Mouse (Mus musculus): ENCODE measurements around the gene Panx1. TPM values are rescaled to one million over a fixed set of nuclear protein-coding genes. Genes with fewer than 3 reads are reported as not detected.
A peak's percentile ranks its signal among the peaks of the same experiment; 100 is the strongest.

Panx1 gene
- polyA plus RNA-seq, 1 experiment from 2014 or later = 20.0 TPM

GRCm38 (mm10) chr9:15018756-15019131, 26.5 kb downstream of the Panx1 start:
- H3K27me3 ChIP-seq (replicated peaks; ENCODE audit: insufficient read depth, low read length) = no peaks in the 10 kb centered on the region
- no peak overlapping the region for H3K9ac ChIP-seq (replicated peaks; ENCODE audit: low read depth)
- H3K4me2 ChIP-seq (replicated peaks; ENCODE audit: low read depth, low read length) = no peak overlapping the region
- H3K27ac ChIP-seq (ENCODE audit: low read length) = no peak overlapping the region
- 69% methylated on average over 5 of the region's 5 CpGs for WGBS
- H3K4me3 ChIP-seq (ENCODE audit: low read depth, low read length) = no peak overlapping the region
- no peak for TF ChIP-seq CTCF (IDR thresholded peaks at IDR 0.05)
- no peak for TF ChIP-seq EP300 (IDR thresholded peaks at IDR 0.05)
- no peaks in the 10 kb centered on the region for H3K36me3 ChIP-seq (ENCODE audit: insufficient read depth, low read length)
- ATAC-seq = peak; percentile 23; the same call in 1 of the 2 replicates
- H3K9me3 ChIP-seq (ENCODE audit: low read length) = no peaks in the 10 kb centered on the region
- H3K4me1 ChIP-seq (ENCODE audit: insufficient read depth, low read depth, low read length) = no peaks in the 10 kb centered on the region
- no peak for DNase-seq (ENCODE audit: low spot score)

- Histone ChIP-seq H3K27me3 (replicated peaks; ENCODE audit: insufficient read depth, low read length) (no peaks in the 10 kb centered on the region), H3K4me1 (ENCODE audit: insufficient read depth, low read depth, low read length) (no peaks in the 10 kb centered on the region), H3K4me2 (replicated peaks; ENCODE audit: low read depth, low read length) (no peak overlapping the region), H3K27ac (ENCODE audit: low read length) (no peak overlapping the region), H3K9ac (replicated peaks; ENCODE audit: low read depth) (no peak overlapping the region), H3K4me3 (ENCODE audit: low read depth, low read length) (no peak overlapping the region), H3K36me3 (ENCODE audit: insufficient read depth, low read length) (no peaks in the 10 kb centered on the region), H3K9me3 (ENCODE audit: low read length) (no peaks in the 10 kb centered on the region)
- no peak for DNase-seq (ENCODE audit: low spot score)
- 79% methylated on average over 18 of the region's 18 CpGs for WGBS
- TF ChIP-seq EP300 (IDR thresholded peaks at IDR 0.05) (no peak), CTCF (IDR thresholded peaks at IDR 0.05) (no peak)
- ATAC-seq = no peak
Observed at GRCm38 (mm10) chr9:15017791-15018755, 27.2 kb downstream of the Panx1 start.

DNA sequence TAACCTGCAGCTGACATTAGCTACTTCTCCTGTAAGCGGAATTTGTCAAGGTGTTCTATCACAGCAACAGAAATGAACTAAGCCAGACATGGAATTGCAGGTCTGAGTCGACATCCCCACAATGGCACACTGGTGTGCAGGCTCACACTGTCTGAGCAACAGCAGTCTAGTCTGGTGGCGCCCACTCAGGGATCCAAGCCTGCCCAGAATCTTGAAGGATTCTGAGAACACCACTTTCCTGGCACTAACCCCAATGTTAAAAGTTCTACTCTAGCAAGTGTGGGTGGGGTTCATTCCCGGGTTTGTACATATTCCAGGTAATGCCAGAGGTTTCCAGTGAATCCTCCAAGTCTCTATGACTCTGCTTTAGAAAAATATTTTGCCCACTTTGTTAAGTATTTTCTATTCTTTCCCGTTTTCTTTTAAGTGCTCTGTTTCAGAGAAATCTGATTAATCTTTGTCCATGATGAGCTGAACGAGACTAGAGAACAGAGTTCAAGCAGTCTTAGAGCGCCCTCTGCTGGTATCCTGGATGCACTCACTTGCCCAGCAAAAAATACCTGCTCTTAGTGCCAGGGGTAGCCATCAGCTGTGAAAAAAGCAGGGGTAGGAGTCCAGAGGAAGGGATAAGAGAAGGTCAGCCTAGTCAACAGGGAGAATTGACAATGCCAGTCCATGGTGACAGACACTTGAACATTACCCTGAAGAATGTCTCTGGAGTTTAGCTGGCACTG, 29.9 kb downstream of the Panx1 start:
- TF ChIP-seq CTCF (IDR thresholded peaks at IDR 0.05) (peak; percentile 93), EP300 (IDR thresholded peaks at IDR 0.05) (no peak)
- peak; percentile 62 for ATAC-seq
- H3K9ac ChIP-seq (replicated peaks; ENCODE audit: low read depth) = no peak overlapping the region
- H3K36me3 ChIP-seq (ENCODE audit: insufficient read depth, low read length) = no peaks in the 10 kb centered on the region
- no peak overlapping the region for H3K4me2 ChIP-seq (replicated peaks; ENCODE audit: low read depth, low read length)
- no peak overlapping the region for H3K4me3 ChIP-seq (ENCODE audit: low read depth, low read length)
- no peak overlapping the region for H3K27ac ChIP-seq (ENCODE audit: low read length)
- H3K27me3 ChIP-seq (replicated peaks; ENCODE audit: insufficient read depth, low read length) = no peaks in the 10 kb centered on the region
- no peaks in the 10 kb centered on the region for H3K9me3 ChIP-seq (ENCODE audit: low read length)
- peak; percentile 85 for DNase-seq (ENCODE audit: low spot score)
- 48% methylated on average over 7 of the region's 7 CpGs for WGBS
- no peaks in the 10 kb centered on the region for H3K4me1 ChIP-seq (ENCODE audit: insufficient read depth, low read depth, low read length)

- Histone ChIP-seq H3K4me3 (ENCODE audit: low read depth, low read length) (no peak overlapping the region), H3K27ac (ENCODE audit: low read length) (no peak overlapping the region), H3K4me2 (replicated peaks; ENCODE audit: low read depth, low read length) (no peak overlapping the region), H3K9me3 (ENCODE audit: low read length) (no peaks in the 10 kb centered on the region), H3K36me3 (ENCODE audit: insufficient read depth, low read length) (peaks cover 7% of the 10 kb centered on the region; the same call in 1 of the 2 replicates), H3K9ac (replicated peaks; ENCODE audit: low read depth) (no peak overlapping the region), H3K4me1 (ENCODE audit: insufficient read depth, low read depth, low read length) (no peaks in the 10 kb centered on the region), H3K27me3 (replicated peaks; ENCODE audit: insufficient read depth, low read length) (no peaks in the 10 kb centered on the region)
- 84% methylated on average over 14 of the region's 14 CpGs for whole genome bisulfite sequencing
- no peak for DNase-seq (ENCODE audit: low spot score)
- no peak for TF ChIP-seq EP300 (IDR thresholded peaks at IDR 0.05)
- ATAC-seq = no peak
Observed at GRCm38 (mm10) chr9:15007566-15007965, 37.7 kb downstream of the Panx1 start.

- H3K4me2 ChIP-seq (replicated peaks; ENCODE audit: low read depth, low read length) = no peak overlapping the region
- no peaks in the 10 kb centered on the region for H3K9me3 ChIP-seq (ENCODE audit: low read length)
- WGBS = 73% methylated on average over 9 of the region's 9 CpGs
- no peak overlapping the region for H3K4me3 ChIP-seq (ENCODE audit: low read depth, low read length)
- TF ChIP-seq EP300 (IDR thresholded peaks at IDR 0.05) (no peak), CTCF (IDR thresholded peaks at IDR 0.05) (no peak)
- H3K36me3 ChIP-seq (ENCODE audit: insufficient read depth, low read length) = peaks cover 7% of the 10 kb centered on the region; the same call in 1 of the 2 replicates
- no peaks in the 10 kb centered on the region for H3K4me1 ChIP-seq (ENCODE audit: insufficient read depth, low read depth, low read length)
- H3K9ac ChIP-seq (replicated peaks; ENCODE audit: low read depth) = no peak overlapping the region
- H3K27ac ChIP-seq (ENCODE audit: low read length) = no peak overlapping the region
- DNase-seq (ENCODE audit: low spot score) (no peak), ATAC-seq (0 out of 2 replicates have a peak, but pooled peaks have one; percentile 21)
- H3K27me3 ChIP-seq (replicated peaks; ENCODE audit: insufficient read depth, low read length) = no peaks in the 10 kb centered on the region
Observed at GRCm38 (mm10) chr9:15004298-15004685, 41.0 kb downstream of the Panx1 start.

DNA sequence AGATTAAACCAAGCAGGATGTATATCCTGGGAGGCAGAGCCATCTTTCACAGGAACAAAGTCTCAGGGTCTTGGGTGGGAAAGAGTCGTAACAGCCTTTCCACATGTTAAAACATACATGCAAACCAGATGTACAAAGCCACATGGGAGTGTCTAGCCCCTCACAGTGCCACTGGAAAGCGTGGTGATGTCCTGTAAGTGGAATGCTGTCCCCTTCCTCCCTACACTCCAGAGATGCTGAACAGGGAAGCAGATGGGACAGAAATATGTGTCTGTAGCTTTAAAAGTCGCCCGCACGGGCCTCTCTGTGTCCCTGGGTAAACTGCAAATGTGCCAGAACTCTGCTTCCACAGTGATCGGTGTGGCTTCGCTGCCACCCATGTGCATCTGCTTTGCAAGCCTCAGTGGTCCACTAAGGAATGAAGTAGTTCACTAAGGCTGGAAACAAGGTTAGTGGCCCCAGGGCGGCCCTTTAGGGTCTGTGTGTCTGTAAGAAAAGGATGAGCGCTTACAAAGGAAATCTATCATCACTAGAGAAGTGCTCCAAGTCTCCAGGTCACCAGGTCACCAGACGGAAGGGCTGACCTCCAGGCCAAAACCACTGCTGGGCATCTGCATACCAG, 41.5 kb downstream of the Panx1 start:
- no peaks in the 10 kb centered on the region for H3K27me3 ChIP-seq (replicated peaks; ENCODE audit: insufficient read depth, low read length)
- 61% methylated on average over 10 of the region's 10 CpGs for WGBS
- peaks cover 7% of the 10 kb centered on the region; the same call in 1 of the 2 replicates for H3K36me3 ChIP-seq (ENCODE audit: insufficient read depth, low read length)
- no peaks in the 10 kb centered on the region for H3K4me1 ChIP-seq (ENCODE audit: insufficient read depth, low read depth, low read length)
- H3K4me3 ChIP-seq (ENCODE audit: low read depth, low read length) = no peak overlapping the region
- no peak overlapping the region for H3K27ac ChIP-seq (ENCODE audit: low read length)
- H3K9ac ChIP-seq (replicated peaks; ENCODE audit: low read depth) = no peak overlapping the region
- ATAC-seq = no peak
- DNase-seq (ENCODE audit: low spot score) = no peak
- H3K9me3 ChIP-seq (ENCODE audit: low read length) = no peaks in the 10 kb centered on the region
- H3K4me2 ChIP-seq (replicated peaks; ENCODE audit: low read depth, low read length) = no peak overlapping the region
- TF ChIP-seq EP300 (IDR thresholded peaks at IDR 0.05) (no peak), CTCF (IDR thresholded peaks at IDR 0.05) (no peak)
